Comparison of ENCODE assay signal across 10 mouse cellular contexts in the genomic region with DNA sequence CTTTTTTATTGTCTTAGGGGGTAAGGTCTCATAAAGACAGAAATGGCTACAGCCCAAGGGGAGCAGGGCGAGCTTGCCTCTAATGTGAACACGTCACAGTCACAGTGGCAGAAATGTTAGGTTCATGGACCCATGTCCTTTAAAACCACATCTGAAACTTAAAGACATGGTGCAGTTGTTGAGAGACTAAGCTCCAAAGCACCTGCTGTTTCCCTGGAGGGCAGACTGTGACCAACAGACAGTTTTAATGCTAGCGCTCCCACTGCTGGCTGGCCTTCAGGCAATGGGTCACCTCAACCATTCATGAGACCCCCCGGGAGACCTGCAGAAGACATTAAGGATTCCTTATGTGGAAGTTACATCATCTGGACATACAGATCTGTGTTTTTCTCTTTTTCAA.
"Had no signal": no experiment of that assay in that cellular context is flagged by ENCODE, and none has a peak within 500 bp of the region (broad histone marks: within the 10 kb centered on the region; RNA-seq: fewer than 3 reads in every experiment).

No protein-coding gene starts in this region.

- DNase-seq: thymus, postnatal 25 days had no signal

- H3K4me1 ChIP-seq: midbrain, embryonic 10.5 days; midbrain, embryonic 13.5 days had no signal

- H3K27me3 ChIP-seq: liver, embryonic 12.5 days; liver, embryonic 15.5 days; lung, embryonic 15.5 days; midbrain, embryonic 13.5 days had no signal

- H3K4me3 ChIP-seq: limb, embryonic 10.5 days; limb, embryonic 13.5 days; liver, embryonic 12.5 days; liver, embryonic 15.5 days; lung, embryonic 15.5 days; midbrain, embryonic 10.5 days; midbrain, embryonic 13.5 days had no signal

- H3K27ac ChIP-seq: kidney, postnatal 0 days; limb, embryonic 10.5 days; limb, embryonic 13.5 days; liver, embryonic 12.5 days; liver, embryonic 15.5 days; midbrain, embryonic 10.5 days; midbrain, embryonic 13.5 days; stomach, postnatal 0 days had no signal

- H3K36me3 ChIP-seq: limb, embryonic 10.5 days; limb, embryonic 13.5 days; liver, embryonic 12.5 days; liver, embryonic 15.5 days; lung, embryonic 15.5 days; midbrain, embryonic 10.5 days; midbrain, embryonic 13.5 days had no signal

- H3K9ac ChIP-seq: limb, embryonic 13.5 days; liver, embryonic 12.5 days; liver, embryonic 15.5 days; lung, embryonic 15.5 days; midbrain, embryonic 13.5 days had no signal
